Mouse (Mus musculus): ENCODE measurements at regions not wholly inside any gene's neighbourhood (a gene's known extent, or its start where the extent isn't known, plus 50 kb on each side); places are given as distances from the start of the nearest gene placed in this dataset.
A peak's percentile ranks its signal among the peaks of the same experiment; 100 is the strongest.

DNA sequence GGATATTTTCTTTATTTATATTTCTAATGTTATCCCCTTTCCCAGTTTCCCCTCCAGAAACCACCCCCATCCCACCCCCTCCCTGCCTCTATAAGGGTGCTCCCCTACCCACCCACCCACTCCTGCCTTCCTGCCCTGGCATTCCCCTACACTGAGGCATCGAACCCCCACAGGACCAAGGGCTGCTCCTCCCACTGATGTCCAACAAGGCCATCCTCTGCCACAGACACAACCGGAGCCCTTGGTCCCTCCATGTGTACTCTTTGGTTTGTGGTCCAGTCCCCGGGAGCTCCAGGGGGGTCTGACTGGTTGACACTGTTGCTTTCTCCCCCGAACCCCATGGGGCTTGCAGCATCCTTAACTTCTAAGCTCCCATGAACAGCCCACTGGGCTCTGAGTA is 688.4 kb downstream of the Basp1 start:
- H3K9ac ChIP-seq, result no peak overlapping the region
- H3K27me3 ChIP-seq, result no peaks in the 10 kb centered on the region
- no peaks in the 10 kb centered on the region for H3K36me3 ChIP-seq
- WGBS, result 87% methylated on average over 4 of the region's 4 CpGs
- H3K4me1 ChIP-seq, result no peaks in the 10 kb centered on the region
- no peak for ATAC-seq (ENCODE audit: low FRiP score, low read depth)
- H3K4me2 ChIP-seq (replicated peaks), result no peak overlapping the region
- no peak overlapping the region for H3K4me3 ChIP-seq
- H3K9me3 ChIP-seq, result no peaks in the 10 kb centered on the region
- H3K27ac ChIP-seq, result no peak overlapping the region

DNA sequence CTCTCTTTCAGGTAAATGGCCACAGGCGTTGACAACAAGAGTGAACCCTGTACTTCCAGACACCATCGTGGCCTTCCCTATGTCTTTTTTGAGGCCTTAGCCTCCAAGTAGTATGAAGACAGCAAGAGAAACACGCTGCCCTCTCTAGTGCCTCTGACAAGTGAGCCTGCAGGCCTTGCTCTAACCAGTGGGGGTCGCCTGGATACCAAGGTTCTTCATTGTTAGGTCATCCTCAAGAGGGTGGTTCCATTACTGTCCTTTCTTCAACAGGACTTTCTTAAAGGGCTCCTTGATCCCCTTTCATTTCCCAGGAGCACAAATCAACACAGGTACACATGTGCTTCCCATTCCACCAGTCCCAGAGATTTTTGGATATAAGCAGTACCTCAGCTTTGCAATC is 688.9 kb downstream of the Basp1 start:
- H3K27ac ChIP-seq, result no peak overlapping the region
- no peak overlapping the region for H3K4me2 ChIP-seq (replicated peaks)
- H3K9ac ChIP-seq, result no peak overlapping the region
- no peak overlapping the region for H3K4me3 ChIP-seq
- no peaks in the 10 kb centered on the region for H3K27me3 ChIP-seq
- WGBS, result 44% methylated on average over 4 of the region's 4 CpGs
- no peaks in the 10 kb centered on the region for H3K4me1 ChIP-seq
- ATAC-seq (ENCODE audit: low FRiP score, low read depth), result 0 out of 2 replicates have a peak, but pooled peaks have one; percentile 44
- no peaks in the 10 kb centered on the region for H3K9me3 ChIP-seq
- H3K36me3 ChIP-seq, result no peaks in the 10 kb centered on the region

DNA sequence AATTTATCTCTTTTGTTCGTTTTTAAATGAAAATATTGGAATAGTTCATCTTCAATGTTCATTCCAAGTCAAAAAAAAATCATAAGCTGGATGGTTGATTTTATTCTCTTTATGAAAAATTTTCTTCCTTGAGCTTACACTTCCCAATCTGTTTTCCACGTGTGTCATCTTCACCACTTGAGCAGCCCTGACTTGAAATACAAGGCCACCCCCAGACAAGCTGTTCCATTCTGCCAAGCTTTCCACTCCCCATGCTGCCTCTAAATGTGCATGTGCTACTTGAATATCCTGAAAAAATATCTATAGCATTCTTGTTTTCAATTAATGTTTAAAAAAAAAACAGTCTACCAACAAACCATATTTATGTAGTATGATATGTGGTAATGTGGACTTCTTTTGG is 693.2 kb downstream of the Basp1 start:
- no peaks in the 10 kb centered on the region for H3K27me3 ChIP-seq
- H3K4me2 ChIP-seq (replicated peaks), result no peak overlapping the region
- H3K27ac ChIP-seq, result no peak overlapping the region
- H3K9me3 ChIP-seq, result no peaks in the 10 kb centered on the region
- WGBS, result 65% methylated on average over 2 of the region's 2 CpGs
- ATAC-seq (ENCODE audit: low FRiP score, low read depth), result no peak
- no peak overlapping the region for H3K9ac ChIP-seq
- H3K4me1 ChIP-seq, result no peaks in the 10 kb centered on the region
- H3K36me3 ChIP-seq, result no peaks in the 10 kb centered on the region
- no peak overlapping the region for H3K4me3 ChIP-seq

DNA sequence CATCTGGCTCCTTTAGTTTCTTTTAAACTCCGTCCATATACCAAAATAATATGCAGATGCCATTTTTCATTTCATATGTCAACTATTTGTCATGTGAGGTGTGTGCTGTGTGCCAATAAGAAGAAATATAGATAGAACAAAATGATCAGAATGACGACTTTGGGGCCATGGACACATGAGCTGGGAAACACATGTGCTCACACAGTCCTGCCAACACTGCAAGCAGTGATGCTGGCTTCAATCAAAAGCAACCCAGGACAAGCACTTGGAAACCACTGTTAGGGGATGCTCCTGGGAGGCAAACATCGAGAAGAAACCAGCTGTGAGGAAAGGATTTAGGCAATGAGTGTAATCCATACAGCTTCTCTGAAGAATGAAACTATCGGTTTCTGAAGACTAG is 731.4 kb downstream of the Basp1 start:
- no peak overlapping the region for H3K4me3 ChIP-seq
- no peak for ATAC-seq (ENCODE audit: low FRiP score, low read depth)
- H3K4me1 ChIP-seq, result no peaks in the 10 kb centered on the region
- WGBS, result 71% methylated on average over 4 of the region's 4 CpGs
- H3K36me3 ChIP-seq, result no peaks in the 10 kb centered on the region
- H3K4me2 ChIP-seq (replicated peaks), result no peak overlapping the region
- H3K27me3 ChIP-seq, result no peaks in the 10 kb centered on the region
- no peaks in the 10 kb centered on the region for H3K9me3 ChIP-seq
- no peak overlapping the region for H3K9ac ChIP-seq
- H3K27ac ChIP-seq, result no peak overlapping the region

DNA sequence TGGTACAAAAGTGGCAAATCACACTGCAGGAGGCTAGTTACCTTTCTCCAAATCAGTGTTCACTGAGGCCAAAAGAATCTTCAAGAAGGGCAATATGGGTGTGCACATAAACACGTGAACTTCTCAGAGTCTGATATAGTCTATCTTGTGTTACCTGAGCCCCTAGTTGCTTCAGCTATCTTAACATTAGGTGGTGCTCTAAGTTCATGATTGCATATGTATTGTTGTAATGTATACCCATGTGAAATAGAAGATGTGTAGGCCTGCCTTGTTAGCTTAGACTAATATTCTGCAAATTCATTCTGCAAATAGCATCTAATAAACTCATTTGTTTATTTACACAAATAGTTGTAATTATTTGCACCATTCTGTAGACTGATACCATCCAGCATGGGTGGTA is 764.6 kb downstream of the Basp1 start:
- H3K4me1 ChIP-seq, result no peaks in the 10 kb centered on the region
- ATAC-seq (ENCODE audit: low FRiP score, low read depth), result no peak
- 74% methylated on average over 1 of the region's 1 CpGs for WGBS
- H3K27me3 ChIP-seq, result no peaks in the 10 kb centered on the region
- no peaks in the 10 kb centered on the region for H3K36me3 ChIP-seq
- H3K9ac ChIP-seq, result no peak overlapping the region
- H3K4me2 ChIP-seq (replicated peaks), result no peak overlapping the region
- H3K27ac ChIP-seq, result no peak overlapping the region
- H3K9me3 ChIP-seq, result no peaks in the 10 kb centered on the region
- no peak overlapping the region for H3K4me3 ChIP-seq

DNA sequence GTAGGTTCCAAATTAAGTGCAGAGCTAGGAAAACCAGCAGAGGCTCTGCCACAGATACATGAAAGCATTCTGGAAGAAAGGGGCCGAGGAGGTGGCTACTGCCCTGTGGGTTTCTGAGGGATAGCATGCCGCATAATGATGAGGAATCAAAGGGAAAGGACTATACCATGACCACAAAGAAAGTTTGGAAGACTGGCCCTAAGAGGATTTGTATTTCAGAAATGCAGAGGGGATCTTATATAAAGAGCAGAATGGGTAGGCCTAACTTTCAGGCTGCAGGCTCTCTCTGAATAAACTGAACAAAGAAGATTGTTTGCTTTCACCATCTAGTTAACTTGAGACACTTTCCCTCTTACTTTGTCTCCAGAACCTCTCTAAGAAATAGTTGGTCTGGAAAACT is 777.9 kb downstream of the Basp1 start:
- no peak for ATAC-seq (ENCODE audit: low FRiP score, low read depth)
- 72% methylated on average over 2 of the region's 2 CpGs for WGBS

DNA sequence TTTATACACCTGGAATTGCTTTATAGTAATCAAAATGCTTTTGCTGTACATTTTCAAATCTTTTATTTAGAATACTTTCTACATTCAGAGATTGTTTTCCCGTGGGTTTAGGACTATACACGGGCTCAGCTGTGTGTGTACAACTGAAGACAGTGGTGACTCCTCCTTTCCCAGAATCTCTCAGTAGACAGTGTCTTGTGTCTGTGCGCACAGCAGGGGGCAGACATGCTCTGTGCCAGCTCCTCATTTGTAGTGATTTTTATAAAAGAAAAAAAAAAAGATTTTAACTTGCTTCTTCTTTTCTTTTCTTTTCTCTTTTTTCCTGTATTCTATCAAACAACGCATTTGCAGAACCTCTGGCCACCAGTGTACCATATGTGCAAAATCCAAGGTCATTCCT is 817.3 kb downstream of the Basp1 start:
- H3K9me3 ChIP-seq, result no peaks in the 10 kb centered on the region
- H3K4me3 ChIP-seq, result no peak overlapping the region
- ATAC-seq (ENCODE audit: low FRiP score, low read depth), result no peak
- H3K4me2 ChIP-seq (replicated peaks), result no peak overlapping the region
- H3K27ac ChIP-seq, result no peak overlapping the region
- 43% methylated on average over 4 of the region's 4 CpGs for WGBS
- no peaks in the 10 kb centered on the region for H3K4me1 ChIP-seq
- 0 out of 2 replicates have a peak, but pooled peaks cover 3% of the 10 kb centered on the region for H3K27me3 ChIP-seq
- no peaks in the 10 kb centered on the region for H3K36me3 ChIP-seq
- no peak overlapping the region for H3K9ac ChIP-seq

More for the DNA sequence above, 777.9 kb downstream of the Basp1 start:
- H3K36me3 ChIP-seq, result no peaks in the 10 kb centered on the region
- no peak overlapping the region for H3K27ac ChIP-seq
- no peak overlapping the region for H3K4me3 ChIP-seq
- H3K4me1 ChIP-seq, result no peaks in the 10 kb centered on the region
- H3K4me2 ChIP-seq (replicated peaks), result no peak overlapping the region
- H3K27me3 ChIP-seq, result no peaks in the 10 kb centered on the region
- H3K9ac ChIP-seq, result no peak overlapping the region
- H3K9me3 ChIP-seq, result no peaks in the 10 kb centered on the region; the same call in 1 of the 2 replicates

DNA sequence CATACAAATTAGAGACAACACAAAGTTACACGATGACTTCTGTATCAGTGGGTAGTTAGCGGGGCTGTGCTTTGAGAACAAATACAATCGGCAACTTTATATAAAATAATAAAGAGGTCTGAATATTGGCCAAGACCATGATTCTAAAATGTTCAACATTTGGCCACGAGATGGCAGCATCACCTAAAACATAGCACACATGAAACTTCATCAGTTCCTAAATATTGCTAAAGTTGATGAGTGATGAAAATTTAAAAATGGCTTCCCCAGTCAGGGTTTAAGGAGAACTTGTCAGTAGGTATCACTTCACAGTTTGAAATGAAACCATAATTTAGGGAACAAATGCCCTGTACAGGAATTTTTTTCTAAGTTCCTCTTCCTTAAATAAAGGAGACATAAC is 824.6 kb downstream of the Basp1 start:
- Histone ChIP-seq H3K4me2 (replicated peaks) (no peak overlapping the region), H3K36me3 (no peaks in the 10 kb centered on the region), H3K4me3 (no peak overlapping the region), H3K27me3 (0 out of 2 replicates have a peak, but pooled peaks cover 3% of the 10 kb centered on the region), H3K9me3 (no peaks in the 10 kb centered on the region), H3K9ac (no peak overlapping the region), H3K27ac (no peak overlapping the region), H3K4me1 (no peaks in the 10 kb centered on the region)
- WGBS, result 35% methylated on average over 4 of the region's 4 CpGs
- ATAC-seq (ENCODE audit: low FRiP score, low read depth), result no peak

DNA sequence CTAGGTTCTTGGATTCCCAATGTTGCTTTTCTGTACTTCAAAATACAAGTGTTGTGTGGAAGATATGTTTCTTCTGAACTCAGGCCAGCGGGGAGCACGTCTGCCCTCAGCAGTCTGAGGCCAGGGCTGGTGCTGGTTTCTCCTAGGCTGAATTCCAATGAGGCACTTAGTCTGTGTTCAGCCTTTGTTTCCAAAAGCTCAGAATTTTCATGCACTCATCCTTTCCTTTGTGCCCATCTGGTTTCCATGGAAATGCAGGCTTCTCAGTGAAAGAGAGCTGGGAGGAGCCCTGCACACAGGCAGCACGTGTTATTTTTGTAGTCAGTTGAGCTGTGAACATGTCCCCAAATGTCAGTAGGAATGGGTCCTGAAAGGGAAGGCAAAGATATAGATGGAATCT is 846.6 kb downstream of the Basp1 start:
- 71% methylated on average over 3 of the region's 3 CpGs for WGBS
- no peak overlapping the region for H3K27ac ChIP-seq
- no peak for ATAC-seq (ENCODE audit: low FRiP score, low read depth)

DNA sequence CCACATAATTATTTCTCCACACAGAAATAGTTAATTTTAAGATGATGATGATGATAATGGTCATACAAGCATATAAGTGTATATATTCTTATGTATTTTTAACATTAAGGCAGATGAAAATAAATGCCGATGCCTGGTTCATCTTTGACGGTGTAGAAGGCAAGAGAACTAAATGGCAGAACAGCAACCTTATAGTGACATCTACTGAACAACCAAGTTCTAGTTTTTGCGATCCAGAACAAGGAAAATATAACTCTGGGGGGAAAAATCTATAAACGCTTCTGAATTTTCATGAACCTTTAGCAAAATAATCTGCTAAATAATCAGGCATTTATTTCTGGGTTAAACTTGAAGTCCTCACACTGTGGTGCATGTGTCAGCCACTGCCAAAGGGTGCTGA is 856.8 kb downstream of the Basp1 start:
- Histone ChIP-seq H3K27ac (no peak overlapping the region), H3K36me3 (no peaks in the 10 kb centered on the region), H3K4me3 (no peak overlapping the region), H3K4me2 (replicated peaks) (no peak overlapping the region), H3K4me1 (peaks cover 4% of the 10 kb centered on the region; the same call in 1 of the 2 replicates), H3K9me3 (no peaks in the 10 kb centered on the region), H3K9ac (no peak overlapping the region), H3K27me3 (no peaks in the 10 kb centered on the region)
- WGBS, result 85% methylated on average over 4 of the region's 4 CpGs
- ATAC-seq (ENCODE audit: low FRiP score, low read depth), result no peak

More for the DNA sequence above, 846.6 kb downstream of the Basp1 start:
- Histone ChIP-seq H3K9ac (no peak overlapping the region), H3K4me1 (no peaks in the 10 kb centered on the region), H3K36me3 (no peaks in the 10 kb centered on the region), H3K27me3 (no peaks in the 10 kb centered on the region), H3K4me3 (no peak overlapping the region), H3K4me2 (replicated peaks) (no peak overlapping the region), H3K9me3 (no peaks in the 10 kb centered on the region)

DNA sequence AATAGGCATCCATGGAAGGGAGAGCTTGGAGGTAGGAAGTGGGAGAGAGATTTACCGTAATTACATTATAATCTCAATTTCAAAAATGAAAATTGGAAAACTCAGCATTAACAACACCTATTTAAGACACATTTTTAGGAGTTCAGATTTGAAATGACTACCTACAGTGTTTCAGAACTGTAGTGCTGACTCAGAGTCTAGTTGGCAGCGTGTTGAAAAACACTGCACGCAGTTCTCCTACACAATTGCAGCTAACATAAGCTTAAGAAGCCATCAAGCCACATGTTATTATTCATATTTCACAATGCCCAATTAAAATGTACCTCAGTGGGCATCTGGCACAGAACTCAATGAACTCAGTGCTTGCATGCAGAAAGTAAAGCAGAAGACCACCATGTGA is 863.5 kb downstream of the Basp1 start:
- WGBS, result 89% methylated on average over 3 of the region's 3 CpGs
- Histone ChIP-seq H3K36me3 (no peaks in the 10 kb centered on the region), H3K9ac (no peak overlapping the region)

DNA sequence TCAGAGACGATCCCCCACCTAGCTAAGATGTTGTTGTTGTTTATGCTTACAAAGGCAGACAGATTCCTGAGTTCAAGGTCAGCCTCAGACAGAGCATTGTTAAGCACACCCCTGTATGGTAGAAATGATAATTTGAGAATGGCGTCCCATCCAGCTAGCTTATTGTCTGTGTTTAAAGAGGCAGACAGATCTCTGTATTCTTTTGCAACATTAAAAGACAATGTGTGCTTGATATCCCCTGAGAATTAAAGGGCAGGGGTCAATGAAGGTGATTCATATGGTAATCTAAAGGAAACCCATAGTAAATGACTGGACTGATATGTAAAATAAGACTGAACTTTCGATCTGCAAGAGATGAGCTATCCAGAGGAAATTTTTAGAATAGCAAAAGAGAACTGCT is 883.5 kb downstream of the Basp1 start:
- no peak overlapping the region for H3K4me3 ChIP-seq
- 88% methylated on average over 3 of the region's 3 CpGs for WGBS
- no peak for ATAC-seq (ENCODE audit: low FRiP score, low read depth)
- H3K27me3 ChIP-seq, result no peaks in the 10 kb centered on the region
- no peaks in the 10 kb centered on the region for H3K9me3 ChIP-seq
- no peaks in the 10 kb centered on the region for H3K4me1 ChIP-seq
- no peak overlapping the region for H3K4me2 ChIP-seq (replicated peaks)
- H3K27ac ChIP-seq, result no peak overlapping the region
- no peaks in the 10 kb centered on the region for H3K36me3 ChIP-seq
- H3K9ac ChIP-seq, result no peak overlapping the region

More for the DNA sequence above, 863.5 kb downstream of the Basp1 start:
- Histone ChIP-seq H3K27ac (no peak overlapping the region), H3K4me1 (peaks cover 6% of the 10 kb centered on the region; the same call in 1 of the 2 replicates), H3K4me2 (replicated peaks) (no peak overlapping the region), H3K27me3 (no peaks in the 10 kb centered on the region), H3K9me3 (no peaks in the 10 kb centered on the region), H3K4me3 (no peak overlapping the region)
- no peak for ATAC-seq (ENCODE audit: low FRiP score, low read depth)

DNA sequence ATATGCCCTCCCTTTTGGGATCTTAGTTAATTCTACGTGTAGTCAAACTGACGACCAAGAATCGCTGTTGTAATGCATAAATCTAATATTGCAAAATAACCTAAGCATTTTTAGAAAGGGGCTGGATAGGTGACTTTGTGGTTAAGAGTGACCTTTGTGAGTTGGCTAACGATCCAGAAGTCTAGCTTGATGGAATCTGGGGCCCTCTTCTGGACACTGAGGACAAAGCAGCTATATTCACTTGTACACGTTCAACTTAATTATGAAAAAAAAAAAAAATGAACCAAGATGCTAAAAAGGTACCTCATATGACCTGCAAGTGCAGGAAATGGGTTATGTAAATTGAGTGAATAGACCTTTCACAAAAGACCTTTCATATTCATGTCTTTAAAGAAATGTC is 886.2 kb downstream of the Basp1 start:
- H3K36me3 ChIP-seq, result no peaks in the 10 kb centered on the region
- no peaks in the 10 kb centered on the region for H3K4me1 ChIP-seq
- H3K4me2 ChIP-seq (replicated peaks), result no peak overlapping the region
- 65% methylated on average over 5 of the region's 5 CpGs for WGBS
- H3K4me3 ChIP-seq, result no peak overlapping the region
- no peak overlapping the region for H3K27ac ChIP-seq
- no peak for ATAC-seq (ENCODE audit: low FRiP score, low read depth)
- H3K9me3 ChIP-seq, result no peaks in the 10 kb centered on the region; the same call in 1 of the 2 replicates
- H3K9ac ChIP-seq, result no peak overlapping the region
- no peaks in the 10 kb centered on the region for H3K27me3 ChIP-seq

Data from limb, embryonic 13.5 days (tissue).